Mouse (Mus musculus) layer of hippocampus, postnatal 10 days (tissue): Measurements from ENCODE around the gene Apoh. TPM values are rescaled to one million over a fixed set of nuclear protein-coding genes. Genes with fewer than 3 reads are reported as not detected.

Source experiments
- DNase-seq, 2 experiments: peaks; one replicate each; pipeline ENCODE4 v3.0.0; 2021; ENCODE audit warnings: low spot score in 2 of 2
- long read RNA-seq: library from polyadenylated mRNA; stranded (forward); transcript quantifications from one replicate; pipeline ENCODE4 v2.0.0, GENCODE M21; 2023
- total RNA-seq, 2 experiments: library from RNA; stranded (reverse); gene quantifications; 2 replicates each; pipeline ENCODE4 v1.2.3; 2021

Gene Apoh
- total RNA-seq: under 1 TPM in 1 of 2 experiments, not detected in 1; 0.58 TPM
- long read RNA-seq: 0 reads

- peak; percentile 48 to 57 for DNase-seq
These were observed at the start of gene Apoh for GRCm38 (mm10) chr11:108342781-108343768. TSS of gene Apoh (plus strand) at chr11:108343354.

- no peak for DNase-seq
These were observed 49.3 kb upstream of the Apoh start for GRCm38 (mm10) chr11:108293843-108294242.

DNA sequence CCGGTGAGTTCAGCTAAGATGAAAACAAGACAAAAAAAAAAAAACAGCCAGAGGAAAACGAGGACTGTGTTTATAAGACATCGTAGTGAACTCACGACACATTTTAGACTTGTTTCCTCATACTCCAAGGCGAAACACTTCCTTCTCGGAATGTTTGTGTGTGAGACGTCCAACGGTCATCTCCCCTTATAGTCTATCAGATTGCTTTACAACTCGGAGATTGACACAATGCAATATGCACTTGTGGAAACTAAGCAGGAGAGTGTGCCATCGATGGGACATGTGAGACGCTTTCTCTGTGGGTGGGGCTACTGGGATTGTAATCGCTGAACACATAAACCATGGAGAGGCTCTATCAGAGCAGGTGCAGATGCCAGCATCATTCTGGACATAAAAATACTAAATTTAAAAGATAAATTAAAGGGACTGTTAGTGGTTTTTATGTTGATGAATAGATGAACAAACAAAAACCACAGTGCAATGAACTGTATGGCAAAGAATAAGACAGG lies 48.8 kb upstream of the Apoh start:
- DNase-seq: no peak

DNA sequence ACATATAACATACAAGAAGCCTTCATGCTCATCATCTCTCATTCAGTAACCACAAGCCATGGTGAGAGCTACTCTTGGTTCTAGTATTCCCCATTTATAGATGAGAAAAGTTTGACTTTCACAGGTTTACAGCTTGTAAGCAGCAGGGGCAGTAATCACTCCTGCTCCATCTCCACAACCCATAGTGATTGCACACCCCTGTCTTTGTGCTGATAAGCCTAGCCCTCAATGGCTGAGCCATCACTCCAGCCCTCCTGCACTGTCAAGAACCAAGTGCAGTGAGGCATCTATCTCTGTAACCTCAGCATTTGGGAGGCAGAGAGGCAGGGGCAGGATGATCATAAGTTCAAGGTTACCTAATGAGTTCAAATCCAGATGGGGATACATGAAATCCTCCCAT lies 47.8 kb upstream of the Apoh start:
- DNase-seq: no peak

DNA sequence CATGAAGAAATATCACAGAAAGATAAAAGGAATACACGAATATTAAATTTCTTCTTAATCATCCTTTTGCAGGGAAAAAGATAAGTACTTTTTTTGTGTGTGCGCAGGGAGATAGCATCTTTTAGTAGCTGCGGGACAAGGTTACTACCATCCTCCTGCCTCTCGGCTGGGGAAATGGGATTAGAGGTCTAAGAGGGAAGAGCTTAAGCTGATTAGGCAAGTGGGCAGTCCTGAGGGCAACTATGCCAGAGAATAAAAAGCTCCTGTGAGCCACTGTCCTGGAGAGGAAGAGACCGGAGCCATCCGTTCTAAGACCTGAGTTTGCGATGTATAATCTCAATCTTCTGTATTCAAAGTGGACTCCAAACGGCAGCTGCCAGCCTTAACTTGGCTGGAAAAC lies 45.2 kb upstream of the Apoh start:
- DNase-seq: no peak

GRCm38 (mm10) chr11:108299913-108300312 lies 43.2 kb upstream of the Apoh start:
- no peak for DNase-seq

- no peak for DNase-seq
These were observed 42.7 kb upstream of the Apoh start for GRCm38 (mm10) chr11:108300443-108300842.

DNA sequence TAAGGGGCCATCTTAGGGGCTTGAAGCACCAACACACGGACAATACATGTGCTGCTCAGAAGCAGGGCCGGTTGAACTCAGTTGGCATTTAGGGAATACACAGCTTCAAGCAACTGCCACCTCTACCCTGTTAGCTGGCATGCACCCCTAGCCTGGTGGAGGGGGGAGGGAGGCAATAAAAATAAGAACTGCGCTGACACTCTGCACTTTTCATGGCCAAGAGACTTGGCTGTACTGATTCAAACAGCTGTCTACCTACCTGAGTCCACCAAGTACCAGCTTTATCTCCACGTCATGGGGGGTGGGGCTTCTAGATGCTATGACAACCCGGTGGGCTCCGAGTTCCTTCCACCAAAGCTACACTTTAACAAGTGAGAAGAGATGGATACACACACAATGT lies 42.1 kb upstream of the Apoh start:
- no peak for DNase-seq

DNA sequence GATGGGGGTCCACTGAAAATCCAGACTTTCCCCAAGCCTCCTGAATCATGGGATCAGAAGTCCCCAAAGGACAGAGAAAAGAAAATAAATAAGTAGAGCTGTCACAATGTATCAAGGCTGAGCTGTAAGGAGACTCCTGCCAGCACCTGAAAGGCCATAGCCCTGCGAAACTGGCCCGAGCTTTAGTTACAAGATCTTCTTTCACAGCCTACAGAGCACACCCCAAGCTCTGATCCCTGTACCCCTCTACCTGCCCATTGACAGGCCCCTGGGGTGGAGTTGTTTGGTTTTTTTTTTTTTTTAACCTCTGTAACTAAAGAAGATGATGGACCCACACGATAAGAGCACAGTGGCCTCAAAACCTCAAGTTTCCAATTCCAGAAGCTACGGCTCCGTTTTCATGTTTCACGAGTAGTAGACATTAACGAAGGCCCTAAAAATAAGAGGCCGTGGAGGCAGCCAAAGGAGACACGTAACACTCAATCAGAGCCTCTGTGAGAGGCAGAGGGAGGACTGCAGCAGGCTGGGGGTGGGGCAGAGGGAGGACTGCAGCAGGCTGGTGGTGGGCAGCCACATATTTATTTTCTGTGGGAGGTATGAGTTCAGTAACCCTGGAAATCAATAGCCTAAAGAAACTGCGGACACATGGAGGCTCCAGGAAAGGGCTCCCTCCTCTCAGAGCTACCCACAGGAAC lies 41.2 kb upstream of the Apoh start:
- DNase-seq: no peak

DNA sequence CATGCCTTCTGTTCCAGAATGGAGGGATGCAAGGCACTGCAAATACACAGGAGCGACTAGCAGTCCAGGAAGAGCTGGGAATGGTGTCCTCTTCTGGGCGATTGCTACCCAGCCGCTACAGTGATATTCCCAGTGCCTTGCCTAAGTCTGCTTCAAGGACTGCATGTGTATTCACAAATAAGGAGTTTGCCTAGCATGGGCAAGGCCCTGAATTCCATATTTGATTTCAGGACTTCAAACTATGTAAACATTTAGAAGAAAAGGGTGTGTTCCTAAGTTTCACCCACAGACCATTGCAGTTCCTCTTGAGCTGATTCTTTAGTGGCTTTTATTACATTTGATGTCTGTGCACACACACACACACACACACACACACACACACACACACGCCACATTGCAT lies 39.4 kb upstream of the Apoh start:
- no peak for DNase-seq

- no peak for DNase-seq
These were observed 35.9 kb upstream of the Apoh start for GRCm38 (mm10) chr11:108307258-108307657.

- DNase-seq: no peak
These were observed 34.9 kb upstream of the Apoh start for GRCm38 (mm10) chr11:108308253-108308652.

- DNase-seq: no peak
These were observed 33.4 kb upstream of the Apoh start for GRCm38 (mm10) chr11:108309791-108310190.

GRCm38 (mm10) chr11:108311912-108312311 lies 31.2 kb upstream of the Apoh start:
- DNase-seq: no peak

GRCm38 (mm10) chr11:108312516-108312915 lies 30.6 kb upstream of the Apoh start:
- no peak for DNase-seq

DNA sequence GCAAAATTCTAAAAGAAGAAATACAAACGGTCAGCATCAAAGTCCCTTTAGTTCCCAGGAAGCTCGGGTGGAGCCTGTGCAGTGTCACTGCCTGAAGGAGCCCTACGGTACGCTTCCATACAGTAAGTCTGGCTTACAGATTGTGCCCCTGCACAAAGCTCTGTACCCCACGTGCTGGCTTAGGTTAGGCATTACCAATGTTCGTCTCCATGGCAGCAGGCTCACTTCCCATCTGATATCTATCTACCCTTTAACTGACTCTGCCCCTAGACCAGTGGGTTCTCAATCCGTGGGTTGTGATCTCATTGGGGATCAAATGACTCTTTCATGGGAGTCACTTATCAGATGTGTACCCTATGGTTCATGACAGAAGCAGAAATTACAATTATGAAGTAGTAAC lies 27.4 kb upstream of the Apoh start:
- DNase-seq: no peak

- no peak for DNase-seq
These were observed 25.3 kb upstream of the Apoh start for GRCm38 (mm10) chr11:108317878-108318277.

- no peak for DNase-seq
These were observed 24.0 kb upstream of the Apoh start for GRCm38 (mm10) chr11:108319162-108319561.

GRCm38 (mm10) chr11:108320561-108320960 lies 22.6 kb upstream of the Apoh start:
- no peak for DNase-seq

- DNase-seq: no peak
These were observed 21.0 kb upstream of the Apoh start for GRCm38 (mm10) chr11:108322156-108322555.

- DNase-seq: no peak
These were observed 17.2 kb upstream of the Apoh start for GRCm38 (mm10) chr11:108325943-108326342.

DNA sequence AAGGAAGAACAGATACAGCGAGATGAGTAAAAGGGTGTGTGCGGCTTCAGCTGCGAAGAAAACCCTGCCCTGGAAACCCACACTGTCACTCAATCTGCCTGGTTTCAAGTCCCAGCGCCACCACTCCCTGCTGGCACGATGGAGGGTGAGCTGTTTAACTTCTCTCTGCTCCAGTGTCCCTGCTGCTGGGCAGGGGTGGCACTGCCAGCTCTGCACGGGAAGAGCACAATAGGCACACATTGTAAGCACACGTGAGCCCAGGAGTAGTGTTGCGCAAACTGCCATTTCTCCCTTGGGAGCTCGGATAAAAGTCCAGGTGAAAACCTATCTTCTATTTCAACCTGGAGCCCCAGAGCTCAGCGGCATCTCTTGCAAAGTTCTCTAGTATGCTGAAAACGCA lies 12.3 kb upstream of the Apoh start:
- DNase-seq: no peak
